Mouse (Mus musculus): ENCODE results near the gene Tex101. TPM values are rescaled to one million over a fixed set of nuclear protein-coding genes. Genes with fewer than 3 reads are reported as not detected.

Tex101 gene
- total and polyA plus RNA-seq, 2 experiments from 2014 or later: not detected

GRCm38 (mm10) chr7:24638026-24638856, 38.2 kb downstream of the Tex101 start:
- H3K4me3 ChIP-seq (ENCODE audit: low read length): peak overlapping the region; percentile 39
- peak overlapping the region; percentile 74 for H3K4me2 ChIP-seq (ENCODE audit: low read depth, low read length)
- H3K9me3 ChIP-seq (ENCODE audit: low read length): no peaks in the 10 kb centered on the region
- no peak overlapping the region for H3K27ac ChIP-seq
- H3K4me1 ChIP-seq (ENCODE audit: insufficient read depth, low read length): peaks cover 6% of the 10 kb centered on the region; the same call in 1 of the 2 replicates
- H3K27me3 ChIP-seq (ENCODE audit: insufficient read depth, low read length): peaks cover 24% of the 10 kb centered on the region
- H3K36me3 ChIP-seq (ENCODE audit: insufficient read depth, low read length): no peaks in the 10 kb centered on the region
- WGBS: 3% methylated on average over 35 of the region's 35 CpGs
- ATAC-seq: peak; percentile 54
- H3K9ac ChIP-seq (replicated peaks; ENCODE audit: low read length): peak overlapping the region; percentile 35; the same call in 1 of the 2 replicates
- DNase-seq (ENCODE audit: low spot score): peak; percentile 27
- no peak for TF ChIP-seq CTCF (IDR thresholded peaks at IDR 0.05; ENCODE audit: low read depth)

GRCm38 (mm10) chr7:24637046-24637445, 39.4 kb downstream of the Tex101 start:
- no peak overlapping the region for H3K27ac ChIP-seq
- no peak for DNase-seq (ENCODE audit: low spot score)
- peak overlapping the region; percentile 6; the same call in 1 of the 2 replicates for H3K4me3 ChIP-seq (ENCODE audit: low read length)
- ATAC-seq: 0 out of 2 replicates have a peak, but pooled peaks have one; percentile 33
- 1% methylated on average over 18 of the region's 18 CpGs for WGBS
- H3K27me3 ChIP-seq (ENCODE audit: insufficient read depth, low read length): peaks cover 24% of the 10 kb centered on the region
- no peak overlapping the region for H3K9ac ChIP-seq (replicated peaks; ENCODE audit: low read length)
- no peaks in the 10 kb centered on the region for H3K36me3 ChIP-seq (ENCODE audit: insufficient read depth, low read length)
- peaks cover 6% of the 10 kb centered on the region; the same call in 1 of the 2 replicates for H3K4me1 ChIP-seq (ENCODE audit: insufficient read depth, low read length)
- H3K9me3 ChIP-seq (ENCODE audit: low read length): no peaks in the 10 kb centered on the region
- H3K4me2 ChIP-seq (ENCODE audit: low read depth, low read length): 0 out of 2 replicates have a peak overlapping the region, but pooled peaks have one; percentile 23
- TF ChIP-seq CTCF (IDR thresholded peaks at IDR 0.05; ENCODE audit: low read depth): no peak

GRCm38 (mm10) chr7:24636264-24636663, 40.2 kb downstream of the Tex101 start, which contains the start of gene Lypd3:
Lypd3 (plus strand) TSS chr7:24636550.
- Histone ChIP-seq H3K4me3 (ENCODE audit: low read length) (peak within 1 kb of the TSS; percentile 6; the same call in 1 of the 2 replicates), H3K27ac (no peak within 1 kb of the TSS), H3K27me3 (ENCODE audit: insufficient read depth, low read length) (peaks cover 24% of the 10 kb centered on the region), H3K9me3 (ENCODE audit: low read length) (no peaks in the 10 kb centered on the region), H3K4me2 (ENCODE audit: low read depth, low read length) (0 out of 2 replicates have a peak within 1 kb of the TSS, but pooled peaks have one; percentile 23), H3K9ac (replicated peaks; ENCODE audit: low read length) (no peak within 1 kb of the TSS), H3K36me3 (ENCODE audit: insufficient read depth, low read length) (no peaks in the 10 kb centered on the region), H3K4me1 (ENCODE audit: insufficient read depth, low read length) (peaks cover 6% of the 10 kb centered on the region; the same call in 1 of the 2 replicates)
- no peak for ATAC-seq
- no peak for TF ChIP-seq CTCF (IDR thresholded peaks at IDR 0.05; ENCODE audit: low read depth)
- 22% methylated on average over 15 of the region's 15 CpGs for WGBS
- no peak for DNase-seq (ENCODE audit: low spot score)

- Histone ChIP-seq H3K36me3 (ENCODE audit: insufficient read depth, low read length) (no peaks in the 10 kb centered on the region), H3K4me3 (ENCODE audit: low read length) (no peak overlapping the region), H3K4me1 (ENCODE audit: insufficient read depth, low read length) (no peaks in the 10 kb centered on the region), H3K27ac (no peak overlapping the region), H3K27me3 (ENCODE audit: insufficient read depth, low read length) (no peaks in the 10 kb centered on the region), H3K9me3 (ENCODE audit: low read length) (no peaks in the 10 kb centered on the region), H3K4me2 (ENCODE audit: low read depth, low read length) (no peak overlapping the region), H3K9ac (replicated peaks; ENCODE audit: low read length) (no peak overlapping the region)
- TF ChIP-seq CTCF (IDR thresholded peaks at IDR 0.05; ENCODE audit: low read depth): no peak
- 70% methylated on average over 10 of the region's 10 CpGs for WGBS
- DNase-seq (ENCODE audit: low spot score) (no peak), ATAC-seq (no peak)
Observed at GRCm38 (mm10) chr7:24630116-24630880, 46.2 kb downstream of the Tex101 start.

- Histone ChIP-seq H3K9me3 (ENCODE audit: low read length) (no peaks in the 10 kb centered on the region), H3K9ac (replicated peaks; ENCODE audit: low read length) (no peak overlapping the region), H3K4me1 (ENCODE audit: insufficient read depth, low read length) (no peaks in the 10 kb centered on the region), H3K27me3 (ENCODE audit: insufficient read depth, low read length) (no peaks in the 10 kb centered on the region), H3K36me3 (ENCODE audit: insufficient read depth, low read length) (no peaks in the 10 kb centered on the region), H3K4me2 (ENCODE audit: low read depth, low read length) (no peak overlapping the region), H3K27ac (no peak overlapping the region), H3K4me3 (ENCODE audit: low read length) (no peak overlapping the region)
- DNase-seq (ENCODE audit: low spot score): no peak
- ATAC-seq: no peak
- WGBS: 77% methylated on average over 4 of the region's 4 CpGs
- TF ChIP-seq CTCF (IDR thresholded peaks at IDR 0.05; ENCODE audit: low read depth): no peak
Observed at GRCm38 (mm10) chr7:24629672-24630071, 46.8 kb downstream of the Tex101 start.

GRCm38 (mm10) chr7:24628685-24629610, 47.5 kb downstream of the Tex101 start:
- 10% methylated on average over 32 of the region's 33 CpGs for WGBS
- Histone ChIP-seq H3K27ac (no peak overlapping the region), H3K4me2 (ENCODE audit: low read depth, low read length) (peak overlapping the region; percentile 59), H3K4me1 (ENCODE audit: insufficient read depth, low read length) (no peaks in the 10 kb centered on the region), H3K9ac (replicated peaks; ENCODE audit: low read length) (peak overlapping the region; percentile 46; the same call in 1 of the 2 replicates), H3K4me3 (ENCODE audit: low read length) (peak overlapping the region; percentile 24), H3K36me3 (ENCODE audit: insufficient read depth, low read length) (no peaks in the 10 kb centered on the region), H3K9me3 (ENCODE audit: low read length) (no peaks in the 10 kb centered on the region), H3K27me3 (ENCODE audit: insufficient read depth, low read length) (no peaks in the 10 kb centered on the region)
- TF ChIP-seq CTCF (IDR thresholded peaks at IDR 0.05; ENCODE audit: low read depth): peak; percentile 13; the same call in 1 of the 2 replicates
- ATAC-seq (peak; percentile 76), DNase-seq (ENCODE audit: low spot score) (peak; percentile 83)
